Comparison of ENCODE assay signal across 10 mouse cellular contexts in genomic region chr11:114667932-114668285, GRCm38 (mm10). TPM values are rescaled to one million over a fixed set of nuclear protein-coding genes. Genes with fewer than 3 reads are reported as not detected.
DNase-seq lines count a peak whose midpoint lies in the region; ATAC-seq and TF ChIP-seq lines count a peak whose summit lies in the region.
"Not testable (repeated sequence)": the region's sequence is repeated elsewhere in the genome, so short reads cannot be mapped to it uniquely, and the experiment has no call there.
"Had no signal": no experiment of that assay in that cellular context is flagged by ENCODE, and none has a peak within 500 bp of the region (broad histone marks: within the 10 kb centered on the region; RNA-seq: fewer than 3 reads in every experiment).

No protein-coding gene starts in this region.

- not testable (repeated sequence) for H3K9me3 ChIP-seq in forebrain, embryonic 14.5 days (replicated peaks; ENCODE audit: control insufficient read depth, low read length); liver, embryonic 16.5 days (replicated peaks; ENCODE audit: control insufficient read depth, low read length); midbrain, embryonic 14.5 days (ENCODE audit: control insufficient read depth, low read length); stomach, postnatal 0 days (ENCODE audit: control insufficient read depth, low read length)

- not testable (repeated sequence) for TF ChIP-seq EP300 in stomach, postnatal 0 days (optimal IDR thresholded peaks at IDR 0.05)

- TF ChIP-seq CTCF in stomach, postnatal 0 days (IDR thresholded peaks at IDR 0.05; ENCODE audit: low read depth), result peak; percentile 50

- not testable (repeated sequence) for H3K27me3 ChIP-seq in forebrain, embryonic 14.5 days (replicated peaks; ENCODE audit: control insufficient read depth, insufficient read depth, low read length); liver, embryonic 16.5 days (ENCODE audit: control insufficient read depth, insufficient read depth, low read depth, low read length); midbrain, embryonic 14.5 days (ENCODE audit: control insufficient read depth, insufficient read depth, low read length); stomach, postnatal 0 days (ENCODE audit: control insufficient read depth, insufficient read depth, low read length)

- not testable (repeated sequence) for H3K9ac ChIP-seq in forebrain, embryonic 14.5 days (ENCODE audit: low read length); liver, embryonic 16.5 days (ENCODE audit: low read depth, low read length); midbrain, embryonic 14.5 days (replicated peaks; ENCODE audit: low read length); stomach, postnatal 0 days (ENCODE audit: low read length)

- ATAC-seq in forebrain, embryonic 14.5 days, result peak; percentile 5; the same call in 1 of the 2 replicates
- not testable (repeated sequence) for ATAC-seq in liver, embryonic 16.5 days (ENCODE audit: low read depth); midbrain, embryonic 14.5 days (ENCODE audit: low FRiP score, low TSS enrichment); stomach, postnatal 0 days (ENCODE audit: low FRiP score, low TSS enrichment)

- H3K27ac ChIP-seq in forebrain, embryonic 14.5 days (ENCODE audit: low read depth, low read length); liver, embryonic 16.5 days (ENCODE audit: low read length); midbrain, embryonic 14.5 days (replicated peaks; ENCODE audit: low read depth, low read length); stomach, postnatal 0 days (replicated peaks): not testable (repeated sequence)

- H3K4me1 ChIP-seq in forebrain, embryonic 14.5 days (ENCODE audit: control insufficient read depth, insufficient read depth, low read length), result peaks cover 12% of the 10 kb centered on the region
- peaks cover 20% of the 10 kb centered on the region for H3K4me1 ChIP-seq in liver, embryonic 16.5 days (ENCODE audit: control insufficient read depth, low read depth, low read length)
- peaks cover 10% of the 10 kb centered on the region for H3K4me1 ChIP-seq in midbrain, embryonic 14.5 days (ENCODE audit: control insufficient read depth, insufficient read depth, low read length)
- H3K4me1 ChIP-seq in stomach, postnatal 0 days (replicated peaks; ENCODE audit: control insufficient read depth, insufficient read depth), result not testable (repeated sequence)

- H3K36me3 ChIP-seq in forebrain, embryonic 14.5 days (ENCODE audit: control insufficient read depth, insufficient read depth, low read length), result peaks cover 29% of the 10 kb centered on the region
- H3K36me3 ChIP-seq in liver, embryonic 16.5 days (ENCODE audit: control insufficient read depth, insufficient read depth), result peaks cover 22% of the 10 kb centered on the region
- H3K36me3 ChIP-seq in midbrain, embryonic 14.5 days (ENCODE audit: control insufficient read depth, insufficient read depth, low read length), result peaks cover 29% of the 10 kb centered on the region
- H3K36me3 ChIP-seq in stomach, postnatal 0 days (ENCODE audit: control insufficient read depth, insufficient read depth, low read length), result peaks cover 18% of the 10 kb centered on the region

- not testable (repeated sequence) for H3K4me2 ChIP-seq in forebrain, embryonic 14.5 days (ENCODE audit: low read length); midbrain, embryonic 14.5 days (ENCODE audit: low read length); stomach, postnatal 0 days (replicated peaks; ENCODE audit: low read depth)
- 0 out of 2 replicates have a peak overlapping the region, but pooled peaks have one; percentile 7 for H3K4me2 ChIP-seq in liver, embryonic 16.5 days (ENCODE audit: low read depth, low read length)

- WGBS in forebrain, embryonic 14.5 days, result 32% methylated on average over 11 of the region's 11 CpGs
- WGBS in liver, embryonic 16.5 days (ENCODE audit: insufficient replicate concordance), result 17% methylated on average over 11 of the region's 11 CpGs
- WGBS in midbrain, embryonic 14.5 days, result 27% methylated on average over 11 of the region's 11 CpGs
- WGBS in stomach, postnatal 0 days, result 15% methylated on average over 10 of the region's 11 CpGs

- H3K4me3 ChIP-seq in forebrain, embryonic 14.5 days (ENCODE audit: low read depth, low read length); liver, embryonic 16.5 days (ENCODE audit: low read depth, low read length); midbrain, embryonic 14.5 days (replicated peaks; ENCODE audit: low read depth, low read length); stomach, postnatal 0 days (ENCODE audit: low read depth, low read length): not testable (repeated sequence)

- peak; percentile 68 for DNase-seq in 3T3-L1 (ENCODE audit: low read depth, low spot score)
- DNase-seq in ZHBTc4 (ENCODE audit: low read depth, low spot score), result peak; percentile 74
- peak; percentile 71 to 76 for DNase-seq in cerebellum, postnatal 10 days
- peak; percentile 57 for DNase-seq in forebrain, embryonic 14.5 days (ENCODE audit: low spot score)
- peak; percentile 54 for DNase-seq in kidney, postnatal 10 days
- DNase-seq in midbrain, embryonic 14.5 days, result peak; percentile 57
- not testable (repeated sequence) for DNase-seq in stomach, postnatal 0 days (ENCODE audit: low spot score)

RNA-seq across cellular contexts. Expression of gene Rpl38, which starts 0.4 kb away (rescaled TPM):
- 739 and 915 TPM in 2 replicates for polyA plus RNA-seq in forebrain, embryonic 14.5 days (2014; fragmentation: Nextera tagmentation; extraction: Ambion mirVana)
- polyA plus RNA-seq in liver, embryonic 16.5 days (2015; fragmentation: Nextera tagmentation; extraction: Ambion mirVana), result 598 and 706 TPM in 2 replicates
- polyA plus RNA-seq in midbrain, embryonic 14.5 days (2014; fragmentation: Nextera tagmentation; extraction: Ambion mirVana), result 707 and 859 TPM in 2 replicates
- 1,058 and 1,265 TPM in 2 replicates for polyA plus RNA-seq in stomach, postnatal 0 days (2015; fragmentation: Nextera tagmentation; extraction: Ambion mirVana)

RNA-seq across cellular contexts. Expression of gene Ttyh2, which starts 7.3 kb away (rescaled TPM):
- 24.0 and 25.2 TPM in 2 replicates for polyA plus RNA-seq in forebrain, embryonic 14.5 days (2014; fragmentation: Nextera tagmentation; extraction: Ambion mirVana)
- 11.5 and 15.3 TPM in 2 replicates for polyA plus RNA-seq in liver, embryonic 16.5 days (2015; fragmentation: Nextera tagmentation; extraction: Ambion mirVana)
- 25.2 and 31.0 TPM in 2 replicates for polyA plus RNA-seq in midbrain, embryonic 14.5 days (2014; fragmentation: Nextera tagmentation; extraction: Ambion mirVana)
- polyA plus RNA-seq in stomach, postnatal 0 days (2015; fragmentation: Nextera tagmentation; extraction: Ambion mirVana), result 12.5 and 14.7 TPM in 2 replicates

RNA-seq across cellular contexts. Expression of gene Dnaic2, which starts 59.3 kb away (rescaled TPM):
- polyA plus RNA-seq in forebrain, embryonic 14.5 days (2014; fragmentation: Nextera tagmentation; extraction: Ambion mirVana), result 2.1 and 3.0 TPM in 2 replicates
- polyA plus RNA-seq in liver, embryonic 16.5 days (2015; fragmentation: Nextera tagmentation; extraction: Ambion mirVana), result 0.63 and 1.4 TPM in 2 replicates
- polyA plus RNA-seq in midbrain, embryonic 14.5 days (2014; fragmentation: Nextera tagmentation; extraction: Ambion mirVana), result 1.7 and 1.9 TPM in 2 replicates
- polyA plus RNA-seq in stomach, postnatal 0 days (2015; fragmentation: Nextera tagmentation; extraction: Ambion mirVana), result 0.35 and 0.36 TPM in 2 replicates
- polyA plus RNA-seq: CD4-positive, CD25-positive, alpha-beta regulatory T cell, adult 4 months; macrophage had no signal
